Mouse (Mus musculus): ENCODE measurements around the gene Slu7.

The Slu7 gene

GRCm38 (mm10) chr11:43485855-43486254 lies 52.3 kb downstream of the Slu7 start:
- DNase-seq = no peak

- DNase-seq = peak; percentile 54
Measured at GRCm38 (mm10) chr11:43492663-43493062, 59.1 kb downstream of the Slu7 start.

- peak; percentile 75 for DNase-seq
Measured at GRCm38 (mm10) chr11:43493815-43494409, 60.4 kb downstream of the Slu7 start.

GRCm38 (mm10) chr11:43495037-43495436 lies 61.5 kb downstream of the Slu7 start:
- DNase-seq = no peak

GRCm38 (mm10) chr11:43495532-43495931 lies 62.0 kb downstream of the Slu7 start:
- DNase-seq = no peak
